In genomic region chr7:51914132-51914531, GRCm38 (mm10) we compare ENCODE assay signal across 14 mouse cellular contexts. TPM values are rescaled to one million over a fixed set of nuclear protein-coding genes. Genes with fewer than 3 reads are reported as not detected.
DNase-seq lines count a peak whose midpoint lies in the region; ATAC-seq and TF ChIP-seq lines count a peak whose summit lies in the region.
"Had no signal": no experiment of that assay in that cellular context is flagged by ENCODE, and none has a peak within 500 bp of the region (broad histone marks: within the 10 kb centered on the region; RNA-seq: fewer than 3 reads in every experiment).

No protein-coding gene starts in this region.

- DNase-seq in forebrain, embryonic 10.5 days (ENCODE audit: extremely low spot score, low spot score) = no peak
- DNase-seq in intestine, embryonic 14.5 days (ENCODE audit: low spot score) = no peak
- DNase-seq in limb, embryonic 14.5 days (ENCODE audit: low spot score) = peak; percentile 55
- DNase-seq in layer of hippocampus, postnatal 10 days (ENCODE audit: low spot score in 2 of 2) = no peak
- DNase-seq: cerebellum, adult 8-10 months; lung, postnatal 4 days; midbrain, embryonic 14.5 days; thymus, postnatal 25 days had no signal

- H3K36me3 ChIP-seq in forebrain, embryonic 15.5 days = no peaks in the 10 kb centered on the region
- no peaks in the 10 kb centered on the region for H3K36me3 ChIP-seq in forebrain, embryonic 10.5 days (replicated peaks)
- H3K36me3 ChIP-seq in intestine, embryonic 14.5 days (ENCODE audit: control insufficient read depth, insufficient read depth, low read length) = no peaks in the 10 kb centered on the region
- no peaks in the 10 kb centered on the region for H3K36me3 ChIP-seq in intestine, embryonic 16.5 days (ENCODE audit: control insufficient read depth, insufficient read depth, low read length)
- no peaks in the 10 kb centered on the region for H3K36me3 ChIP-seq in embryonic facial prominence, embryonic 15.5 days
- H3K36me3 ChIP-seq in limb, embryonic 14.5 days (ENCODE audit: control insufficient read depth, insufficient read depth, low read length) = no peaks in the 10 kb centered on the region
- no peaks in the 10 kb centered on the region for H3K36me3 ChIP-seq in liver, embryonic 12.5 days
- H3K36me3 ChIP-seq: stomach, embryonic 15.5 days had no signal

- WGBS in forebrain, embryonic 15.5 days = 55% methylated on average over 2 of the region's 2 CpGs
- WGBS in forebrain, embryonic 10.5 days = 89% methylated on average over 2 of the region's 2 CpGs
- WGBS in intestine, embryonic 14.5 days = 29% methylated on average over 2 of the region's 2 CpGs
- 48% methylated on average over 2 of the region's 2 CpGs for WGBS in intestine, embryonic 16.5 days
- WGBS in embryonic facial prominence, embryonic 15.5 days = 40% methylated on average over 2 of the region's 2 CpGs
- WGBS in limb, embryonic 14.5 days = 24% methylated on average over 2 of the region's 2 CpGs
- 62% methylated on average over 2 of the region's 2 CpGs for WGBS in liver, embryonic 12.5 days (ENCODE audit: insufficient replicate concordance)

- no peak overlapping the region for H3K27ac ChIP-seq in forebrain, embryonic 15.5 days (replicated peaks)
- no peak overlapping the region for H3K27ac ChIP-seq in forebrain, embryonic 10.5 days
- H3K27ac ChIP-seq in intestine, embryonic 14.5 days (ENCODE audit: low read depth) = 0 out of 2 replicates have a peak overlapping the region, but pooled peaks have one; percentile 14
- H3K27ac ChIP-seq in intestine, embryonic 16.5 days (ENCODE audit: low read length) = no peak overlapping the region
- H3K27ac ChIP-seq in embryonic facial prominence, embryonic 15.5 days (replicated peaks) = peak overlapping the region; percentile 58; the same call in 1 of the 2 replicates
- peak overlapping the region; percentile 84 for H3K27ac ChIP-seq in limb, embryonic 14.5 days (replicated peaks; ENCODE audit: low read depth, low read length)
- H3K27ac ChIP-seq in liver, embryonic 12.5 days = no peak overlapping the region
- H3K27ac ChIP-seq: layer of hippocampus, adult 2 months; stomach, embryonic 15.5 days had no signal

- H3K27me3 ChIP-seq in forebrain, embryonic 15.5 days = no peaks in the 10 kb centered on the region
- H3K27me3 ChIP-seq in forebrain, embryonic 10.5 days (ENCODE audit: poor library complexity, severe bottlenecking) = no peaks in the 10 kb centered on the region
- H3K27me3 ChIP-seq in intestine, embryonic 14.5 days (replicated peaks; ENCODE audit: control insufficient read depth, insufficient read depth, low read length) = no peaks in the 10 kb centered on the region
- no peaks in the 10 kb centered on the region for H3K27me3 ChIP-seq in intestine, embryonic 16.5 days (replicated peaks; ENCODE audit: control insufficient read depth, insufficient read depth, low read length)
- H3K27me3 ChIP-seq in embryonic facial prominence, embryonic 15.5 days = no peaks in the 10 kb centered on the region
- no peaks in the 10 kb centered on the region for H3K27me3 ChIP-seq in limb, embryonic 14.5 days (ENCODE audit: control insufficient read depth, insufficient read depth, low read length)
- no peaks in the 10 kb centered on the region for H3K27me3 ChIP-seq in liver, embryonic 12.5 days (replicated peaks)
- H3K27me3 ChIP-seq: stomach, embryonic 15.5 days had no signal

- no peak overlapping the region for H3K4me2 ChIP-seq in forebrain, embryonic 15.5 days (replicated peaks)
- H3K4me2 ChIP-seq in intestine, embryonic 14.5 days (ENCODE audit: low read length) = no peak overlapping the region
- H3K4me2 ChIP-seq in intestine, embryonic 16.5 days (ENCODE audit: low read depth, low read length) = no peak overlapping the region
- H3K4me2 ChIP-seq in embryonic facial prominence, embryonic 15.5 days (replicated peaks) = no peak overlapping the region
- H3K4me2 ChIP-seq in limb, embryonic 14.5 days (replicated peaks; ENCODE audit: low read depth, low read length, severe bottlenecking) = no peak overlapping the region
- H3K4me2 ChIP-seq in liver, embryonic 12.5 days = no peak overlapping the region
- H3K4me2 ChIP-seq: stomach, embryonic 15.5 days had no signal

- no peak overlapping the region for H3K4me3 ChIP-seq in forebrain, embryonic 15.5 days
- H3K4me3 ChIP-seq in forebrain, embryonic 10.5 days = no peak overlapping the region
- H3K4me3 ChIP-seq in intestine, embryonic 14.5 days (ENCODE audit: low read depth, low read length) = no peak overlapping the region
- no peak overlapping the region for H3K4me3 ChIP-seq in intestine, embryonic 16.5 days (ENCODE audit: low read length)
- H3K4me3 ChIP-seq in embryonic facial prominence, embryonic 15.5 days (replicated peaks) = no peak overlapping the region
- no peak overlapping the region for H3K4me3 ChIP-seq in limb, embryonic 14.5 days (replicated peaks; ENCODE audit: low read length)
- no peak overlapping the region for H3K4me3 ChIP-seq in liver, embryonic 12.5 days
- H3K4me3 ChIP-seq: layer of hippocampus, adult 2 months; stomach, embryonic 15.5 days had no signal

- 0 out of 2 replicates have a peak, but pooled peaks cover 8% of the 10 kb centered on the region for H3K4me1 ChIP-seq in forebrain, embryonic 15.5 days
- peaks cover 9% of the 10 kb centered on the region; the same call in 1 of the 2 replicates for H3K4me1 ChIP-seq in forebrain, embryonic 10.5 days
- H3K4me1 ChIP-seq in intestine, embryonic 14.5 days (replicated peaks; ENCODE audit: control insufficient read depth, insufficient read depth, low read length) = peaks cover 9% of the 10 kb centered on the region; the same call in 1 of the 2 replicates
- H3K4me1 ChIP-seq in intestine, embryonic 16.5 days (ENCODE audit: control insufficient read depth, insufficient read depth, low read length) = peaks cover 4% of the 10 kb centered on the region; the same call in 1 of the 2 replicates
- H3K4me1 ChIP-seq in embryonic facial prominence, embryonic 15.5 days = peaks cover 15% of the 10 kb centered on the region
- H3K4me1 ChIP-seq in limb, embryonic 14.5 days (ENCODE audit: control insufficient read depth, insufficient read depth, low read length) = peaks cover 29% of the 10 kb centered on the region
- no peaks in the 10 kb centered on the region for H3K4me1 ChIP-seq in liver, embryonic 12.5 days
- H3K4me1 ChIP-seq: stomach, embryonic 15.5 days had no signal

- ATAC-seq in forebrain, embryonic 15.5 days (replicated peaks) = 0 out of 2 replicates have a peak, but pooled peaks have one; percentile 51
- 0 out of 2 replicates have a peak, but pooled peaks have one; percentile 53 for ATAC-seq in intestine, embryonic 14.5 days (replicated peaks; ENCODE audit: low FRiP score, low TSS enrichment, low read depth)
- ATAC-seq in intestine, embryonic 16.5 days = no peak
- ATAC-seq in embryonic facial prominence, embryonic 15.5 days (ENCODE audit: insufficient number of reproducible peaks, low FRiP score, low TSS enrichment, low read depth) = 0 out of 2 replicates have a peak, but pooled peaks have one; percentile 70
- peak; percentile 86 for ATAC-seq in limb, embryonic 14.5 days (ENCODE audit: low FRiP score, low read depth)
- ATAC-seq in liver, embryonic 12.5 days = no peak

- no peaks in the 10 kb centered on the region for H3K9me3 ChIP-seq in forebrain, embryonic 15.5 days
- H3K9me3 ChIP-seq in forebrain, embryonic 10.5 days = no peaks in the 10 kb centered on the region
- no peaks in the 10 kb centered on the region for H3K9me3 ChIP-seq in intestine, embryonic 14.5 days (ENCODE audit: control insufficient read depth, low read length)
- no peaks in the 10 kb centered on the region for H3K9me3 ChIP-seq in intestine, embryonic 16.5 days (ENCODE audit: control insufficient read depth, low read length)
- H3K9me3 ChIP-seq in embryonic facial prominence, embryonic 15.5 days (replicated peaks) = no peaks in the 10 kb centered on the region
- no peaks in the 10 kb centered on the region for H3K9me3 ChIP-seq in limb, embryonic 14.5 days (ENCODE audit: control insufficient read depth, low read length)
- no peaks in the 10 kb centered on the region for H3K9me3 ChIP-seq in liver, embryonic 12.5 days (replicated peaks)
- H3K9me3 ChIP-seq: stomach, embryonic 15.5 days had no signal

- TF ChIP-seq POLR2A in limb, embryonic 14.5 days (IDR thresholded peaks at IDR 0.05; ENCODE audit: borderline replicate concordance, extremely low read depth, insufficient read depth, insufficient read length) = no peak

- no peak overlapping the region for H3K9ac ChIP-seq in forebrain, embryonic 15.5 days (replicated peaks)
- H3K9ac ChIP-seq in intestine, embryonic 14.5 days (ENCODE audit: low read length) = no peak overlapping the region
- H3K9ac ChIP-seq in intestine, embryonic 16.5 days (ENCODE audit: low read depth, low read length) = no peak overlapping the region
- H3K9ac ChIP-seq in embryonic facial prominence, embryonic 15.5 days = no peak overlapping the region
- H3K9ac ChIP-seq in limb, embryonic 14.5 days (ENCODE audit: low read depth, low read length, severe bottlenecking) = no peak overlapping the region
- H3K9ac ChIP-seq in liver, embryonic 12.5 days = no peak overlapping the region
- H3K9ac ChIP-seq: stomach, embryonic 15.5 days had no signal

RNA-seq across cellular contexts. Expression of gene Fancf, which starts 52.1 kb away (rescaled TPM):
- polyA plus RNA-seq in forebrain, embryonic 15.5 days (2015; fragmentation: Nextera tagmentation; extraction: Ambion mirVana) = 11.2 and 11.8 TPM in 2 replicates
- 6.6 and 6.9 TPM in 2 replicates for polyA plus RNA-seq in forebrain, embryonic 10.5 days (2016; fragmentation: Nextera tagmentation; extraction: Ambion mirVana)
- polyA plus RNA-seq in intestine, embryonic 14.5 days (2014; fragmentation: Nextera tagmentation; extraction: Ambion mirVana) = 7.3 and 13.0 TPM in 2 replicates
- polyA plus RNA-seq in intestine, embryonic 16.5 days (2015; fragmentation: Nextera tagmentation; extraction: Ambion mirVana) = 1.0 and 1.4 TPM in 2 replicates
- polyA plus RNA-seq in embryonic facial prominence, embryonic 15.5 days (2015; fragmentation: Nextera tagmentation; extraction: Ambion mirVana) = 10.1 and 11.3 TPM in 2 replicates
- polyA plus RNA-seq in limb, embryonic 14.5 days (2012; rRNA removed) = 16.6 and 21.1 TPM in 2 replicates
- 19.4 and 20.4 TPM in 2 replicates for polyA plus RNA-seq in limb, embryonic 14.5 days (2014; fragmentation: Nextera tagmentation; extraction: Ambion mirVana)
- polyA plus RNA-seq in liver, embryonic 12.5 days (2016; fragmentation: Nextera tagmentation; extraction: Ambion mirVana) = 14.6 and 15.2 TPM in 2 replicates
- 1 to 10 TPM; 5.5 to 6.0 TPM for total RNA-seq in layer of hippocampus, postnatal 10 days (2021)

RNA-seq across cellular contexts. Expression of gene Gas2, which starts 52.3 kb away (rescaled TPM):
- polyA plus RNA-seq in forebrain, embryonic 15.5 days (2015; fragmentation: Nextera tagmentation; extraction: Ambion mirVana) = 15.5 and 19.7 TPM in 2 replicates
- polyA plus RNA-seq in forebrain, embryonic 10.5 days (2016; fragmentation: Nextera tagmentation; extraction: Ambion mirVana) = 25.1 and 27.6 TPM in 2 replicates
- 16.0 and 16.8 TPM in 2 replicates for polyA plus RNA-seq in intestine, embryonic 14.5 days (2014; fragmentation: Nextera tagmentation; extraction: Ambion mirVana)
- polyA plus RNA-seq in intestine, embryonic 16.5 days (2015; fragmentation: Nextera tagmentation; extraction: Ambion mirVana) = 8.6 and 9.3 TPM in 2 replicates
- 37.7 and 45.0 TPM in 2 replicates for polyA plus RNA-seq in embryonic facial prominence, embryonic 15.5 days (2015; fragmentation: Nextera tagmentation; extraction: Ambion mirVana)
- 171 and 178 TPM in 2 replicates for polyA plus RNA-seq in limb, embryonic 14.5 days (2012; rRNA removed)
- 211 and 255 TPM in 2 replicates for polyA plus RNA-seq in limb, embryonic 14.5 days (2014; fragmentation: Nextera tagmentation; extraction: Ambion mirVana)
- 7.1 and 9.0 TPM in 2 replicates for polyA plus RNA-seq in liver, embryonic 12.5 days (2016; fragmentation: Nextera tagmentation; extraction: Ambion mirVana)
- 10 to 100 TPM; 17.4 to 21.8 TPM for total RNA-seq in layer of hippocampus, postnatal 10 days (2021)

Comparison
In these comparisons a context has a peak if more than half of its experiments do, and no peak if none do; other contexts are left out.
1. ATAC-seq: peak in forebrain, embryonic 15.5 days (single experiment), intestine, embryonic 14.5 days (single experiment), embryonic facial prominence, embryonic 15.5 days (single experiment) and limb, embryonic 14.5 days (single experiment); none in intestine, embryonic 16.5 days (single experiment) and liver, embryonic 12.5 days (single experiment).
2. H3K27ac ChIP-seq: peak in intestine, embryonic 14.5 days (single experiment), embryonic facial prominence, embryonic 15.5 days (single experiment) and limb, embryonic 14.5 days (single experiment); none in forebrain, embryonic 15.5 days (single experiment), forebrain, embryonic 10.5 days (single experiment), intestine, embryonic 16.5 days (single experiment) and liver, embryonic 12.5 days (single experiment).